In genomic region chr2:91920130-91920529, GRCm38 (mm10) we compare ENCODE assay signal across 23 mouse cellular contexts. TPM values are rescaled to one million over a fixed set of nuclear protein-coding genes. Genes with fewer than 3 reads are reported as not detected.
"Had no signal": no experiment of that assay in that cellular context is flagged by ENCODE, and none has a peak within 500 bp of the region (broad histone marks: within the 10 kb centered on the region; RNA-seq: fewer than 3 reads in every experiment).

No protein-coding gene starts in this region.

- H3K9ac ChIP-seq: liver, embryonic 12.5 days; liver, embryonic 14.5 days; lung, embryonic 14.5 days; neural tube, embryonic 13.5 days; neural tube, embryonic 15.5 days had no signal

- H3K27ac ChIP-seq: liver, embryonic 12.5 days; liver, embryonic 14.5 days; midbrain, embryonic 10.5 days; neural tube, embryonic 13.5 days; neural tube, embryonic 15.5 days had no signal

- H3K4me2 ChIP-seq: liver, embryonic 12.5 days; lung, embryonic 14.5 days; neural tube, embryonic 13.5 days; neural tube, embryonic 15.5 days had no signal

- H3K4me3 ChIP-seq: liver, embryonic 12.5 days; midbrain, embryonic 10.5 days; myocyte; neural tube, embryonic 13.5 days; neural tube, embryonic 15.5 days had no signal

- ATAC-seq: liver, embryonic 12.5 days had no signal

- DNase-seq: lung, adult 18-20 months; lung, embryonic 14.5 days; lung, postnatal 10 days; lung, postnatal 4 days; midbrain, embryonic 14.5 days; retina, postnatal 1 day; right cerebral cortex, adult 18-20 months; right cerebral cortex, postnatal 25 days; right cerebral cortex, postnatal 4 days; spleen, adult 18-20 months; thymus, adult 2 months; thymus, postnatal 25 days; thymus, postnatal 4 days had no signal

- H3K9me3 ChIP-seq: liver, embryonic 12.5 days; midbrain, embryonic 10.5 days; neural tube, embryonic 13.5 days; neural tube, embryonic 15.5 days had no signal

RNA-seq across cellular contexts. Expression of gene Chrm4, which starts 6.9 kb away (rescaled TPM):
- total RNA-seq: megakaryocyte, adult 5-6 weeks had no signal
- polyA plus RNA-seq: stomach, embryonic 14.5 days had no signal

RNA-seq across cellular contexts. Expression of gene Gm9821, which starts 25.4 kb away (rescaled TPM):
- total RNA-seq: megakaryocyte, adult 5-6 weeks had no signal
- polyA plus RNA-seq: small intestine, adult 2 months; urinary bladder, adult 2 months had no signal
